Mouse (Mus musculus) intestine, embryonic 14.5 days (tissue): ENCODE measurements around the gene Glod5. TPM values are rescaled to one million over a fixed set of nuclear protein-coding genes. Genes with fewer than 3 reads are reported as not detected.
A peak's percentile ranks its signal among the peaks of the same experiment; 100 is the strongest.
"Not testable (repeated sequence)": the region's sequence is repeated elsewhere in the genome, so short reads cannot be mapped to it uniquely, and the experiment has no call there.

Experiments
- ATAC-seq: fragments of 200-750 bp; cut with Nextera tagmentation; replicated peaks from 2 replicates; pipeline ENCODE4 v1.8.0; 2017; ENCODE audit warnings: low read depth, moderate number of reproducible peaks, moderate TSS enrichment, moderate library complexity; ENCODE audit not compliant: low FRiP score, low TSS enrichment
- DNase-seq: peaks from one replicate; pipeline ENCODE4 v3.0.0-alpha.2; 2018; ENCODE audit warnings: low spot score
- H3K27ac ChIP-seq: fragments of 300-500 bp; sonication (generic); 2 replicates; pipeline ENCODE4 v1.5.1; 2014; ENCODE audit warnings: low read depth, mild to moderate bottlenecking, control low read depth
- H3K27me3 ChIP-seq: fragments of 300-500 bp; sonication (generic); replicated peaks from 2 replicates; pipeline ENCODE4 v1.6.1; 2014; ENCODE audit warnings: low read length, control low read depth; ENCODE audit not compliant: control insufficient read depth, insufficient read depth
- H3K36me3 ChIP-seq: fragments of 300-500 bp; sonication (generic); 2 replicates; pipeline ENCODE4 v1.6.1; 2014; ENCODE audit warnings: low read length, control low read depth; ENCODE audit not compliant: control insufficient read depth, insufficient read depth
- H3K4me1 ChIP-seq: fragments of 300-500 bp; sonication (generic); replicated peaks from 2 replicates; pipeline ENCODE4 v1.6.1; 2014; ENCODE audit warnings: low read length, control low read depth, mixed read lengths; ENCODE audit not compliant: control insufficient read depth, insufficient read depth
- H3K4me2 ChIP-seq: fragments of 300-500 bp; sonication (generic); 2 replicates; pipeline ENCODE4 v1.6.1; 2014; ENCODE audit warnings: low read length
- H3K4me3 ChIP-seq: fragments of 300-500 bp; sonication (generic); 2 replicates; pipeline ENCODE4 v1.5.1; 2014; ENCODE audit warnings: low read depth, low read length, control low read depth, mixed read lengths
- H3K9ac ChIP-seq: fragments of 300-500 bp; sonication (generic); 2 replicates; pipeline ENCODE4 v1.6.1; 2014; ENCODE audit warnings: mild to moderate bottlenecking, low read length
- H3K9me3 ChIP-seq: fragments of 300-500 bp; sonication (generic); 2 replicates; pipeline ENCODE4 v1.6.1; 2016; ENCODE audit warnings: low read length, control low read depth; ENCODE audit not compliant: control insufficient read depth
- WGBS: fragments of 180-500 bp; shearing (Covaris S2); extraction: QIAGEN DNeasy Blood & Tissue Kit; methylation state at CpG from one replicate; pipeline ENCODE4 v1.1.7; 2014; 5-methylcytosine and 5-hydroxymethylcytosine counted together
- polyA plus RNA-seq: library from polyadenylated mRNA; unstranded; fragments of >200 nt; fragmentation: Nextera tagmentation; extraction: Ambion mirVana; gene quantifications from 2 replicates; pipeline ENCODE4 v1.2.1, GENCODE M21; 2014

Gene Glod5
- polyA plus RNA-seq: not detected in 2 replicates

- no peak within 1 kb of the TSS for H3K4me2 ChIP-seq
- DNase-seq: no peak
- no peak for ATAC-seq
Observed at GRCm38 (mm10) chrX:8018286-8018685, at the start of gene Glod5. Gene Glod5 (minus strand): TSS chrX:8018492.

DNA sequence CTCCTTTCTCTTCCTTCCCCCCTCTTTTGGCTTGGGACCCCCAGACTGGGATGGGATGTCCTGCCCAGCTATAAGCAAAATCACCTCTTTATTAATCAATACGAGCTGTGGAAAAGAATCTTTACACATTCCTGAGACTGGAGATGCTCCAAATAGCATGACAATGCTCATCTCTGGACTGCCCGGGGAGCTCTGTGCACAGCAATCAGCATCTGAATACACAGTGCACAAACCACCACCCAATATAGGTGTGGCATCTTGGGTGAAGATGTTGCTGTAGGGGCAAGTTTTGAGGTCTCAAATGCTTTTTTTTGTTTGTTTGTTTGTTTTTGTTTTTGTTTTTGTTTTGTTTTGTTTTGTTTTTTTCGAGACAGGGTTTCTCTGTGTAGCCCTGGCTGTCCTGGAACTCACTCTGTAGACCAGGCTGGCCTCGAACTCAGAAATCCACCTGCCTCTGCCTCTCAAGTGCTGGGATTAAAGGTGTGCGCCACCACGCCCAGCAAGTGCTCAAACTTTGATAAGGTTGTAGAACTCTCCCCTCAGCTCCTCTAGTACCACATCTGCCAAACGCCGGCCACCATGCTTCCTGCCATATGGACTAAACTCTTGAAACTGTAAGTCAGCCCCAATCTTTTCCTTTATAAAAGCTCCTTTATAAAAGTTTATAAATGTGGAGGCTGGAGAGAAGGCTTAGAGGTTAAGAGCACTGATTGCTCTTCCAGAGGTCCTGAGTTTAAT, 32.9 kb upstream of the Glod5 start:
- H3K4me1 ChIP-seq, H3K9ac ChIP-seq, H3K27ac ChIP-seq, H3K4me2 ChIP-seq, ATAC-seq, H3K27me3 ChIP-seq, H3K9me3 ChIP-seq, H3K4me3 ChIP-seq, DNase-seq, H3K36me3 ChIP-seq: not testable (repeated sequence)
- 83% methylated on average over 7 of the region's 8 CpGs for WGBS

More at GRCm38 (mm10) chrX:8018286-8018685, at the start of gene Glod5:
- Histone ChIP-seq H3K36me3 (no peaks in the 10 kb centered on the region), H3K27ac (no peak within 1 kb of the TSS), H3K27me3 (no peaks in the 10 kb centered on the region), H3K4me1 (no peaks in the 10 kb centered on the region), H3K9ac (no peak within 1 kb of the TSS), H3K9me3 (no peaks in the 10 kb centered on the region), H3K4me3 (no peak within 1 kb of the TSS)
- 55% methylated on average over 2 of the region's 2 CpGs for WGBS

- no peak overlapping the region for H3K9ac ChIP-seq
- H3K4me2 ChIP-seq: no peak overlapping the region
- H3K4me1 ChIP-seq: no peaks in the 10 kb centered on the region
- ATAC-seq (no peak), DNase-seq (no peak)
- no peaks in the 10 kb centered on the region for H3K9me3 ChIP-seq
- H3K27me3 ChIP-seq: no peaks in the 10 kb centered on the region
- no peak overlapping the region for H3K27ac ChIP-seq
- no peaks in the 10 kb centered on the region for H3K36me3 ChIP-seq
- no peak overlapping the region for H3K4me3 ChIP-seq
- WGBS: 63% methylated on average over 1 of the region's 1 CpGs
Observed at GRCm38 (mm10) chrX:8033009-8033408, 14.7 kb upstream of the Glod5 start.

DNA sequence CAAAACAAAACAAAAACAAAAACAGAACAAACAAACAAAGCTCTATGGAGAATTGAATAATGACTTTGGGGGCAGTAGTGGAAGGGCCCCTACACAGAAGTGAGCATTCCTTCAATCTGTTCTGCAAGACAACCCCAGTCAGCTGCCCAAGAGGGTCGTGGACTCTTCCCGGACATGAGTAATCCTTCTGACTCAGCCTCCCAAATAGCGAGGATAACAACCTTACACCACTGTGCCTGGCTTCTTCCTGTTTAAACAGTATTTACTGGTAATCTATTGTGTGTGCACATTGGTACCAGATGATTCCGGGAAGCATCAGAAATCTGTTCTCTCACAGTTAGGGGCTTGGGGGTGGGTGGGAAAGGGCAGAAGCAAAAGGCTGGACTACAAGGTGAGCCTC, 8.5 kb upstream of the Glod5 start:
- no peaks in the 10 kb centered on the region for H3K9me3 ChIP-seq
- H3K27ac ChIP-seq: no peak overlapping the region
- H3K27me3 ChIP-seq: no peaks in the 10 kb centered on the region
- H3K4me3 ChIP-seq: no peak overlapping the region
- no peak overlapping the region for H3K4me2 ChIP-seq
- no peak overlapping the region for H3K9ac ChIP-seq
- H3K4me1 ChIP-seq: no peaks in the 10 kb centered on the region
- H3K36me3 ChIP-seq: no peaks in the 10 kb centered on the region
- DNase-seq (no peak), ATAC-seq (no peak)
- WGBS: 67% methylated on average over 4 of the region's 4 CpGs

DNA sequence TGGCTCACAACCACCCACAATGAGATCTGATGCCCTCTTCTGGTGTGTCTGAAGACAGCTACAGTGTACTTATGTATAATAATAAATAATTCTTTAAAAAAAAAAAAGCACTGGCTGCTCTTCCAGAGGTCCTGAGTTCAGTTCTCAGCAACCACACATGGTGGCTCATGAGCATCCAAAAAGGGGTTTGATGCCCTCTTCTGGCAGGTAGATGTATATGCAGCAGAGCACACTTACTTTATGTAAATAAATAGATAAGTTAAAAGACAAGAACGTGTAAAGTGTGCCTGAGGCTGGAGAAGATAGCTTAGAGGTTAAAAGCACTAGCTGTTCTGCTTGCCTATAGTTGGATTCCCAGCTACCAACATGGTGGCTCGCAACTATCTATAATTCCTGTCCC, 6.5 kb upstream of the Glod5 start:
- no peak overlapping the region for H3K9ac ChIP-seq
- H3K36me3 ChIP-seq: no peaks in the 10 kb centered on the region
- H3K4me3 ChIP-seq: no peak overlapping the region
- H3K27me3 ChIP-seq: no peaks in the 10 kb centered on the region
- ATAC-seq (no peak), DNase-seq (no peak)
- no peaks in the 10 kb centered on the region for H3K9me3 ChIP-seq
- 58% methylated on average over 2 of the region's 2 CpGs for WGBS
- H3K27ac ChIP-seq: no peak overlapping the region
- H3K4me2 ChIP-seq: no peak overlapping the region
- no peaks in the 10 kb centered on the region for H3K4me1 ChIP-seq

GRCm38 (mm10) chrX:8020111-8020778, 2.0 kb upstream of the Glod5 start:
- Histone ChIP-seq H3K9me3 (no peaks in the 10 kb centered on the region), H3K4me1 (no peaks in the 10 kb centered on the region), H3K27ac (no peak overlapping the region), H3K4me2 (no peak overlapping the region), H3K36me3 (no peaks in the 10 kb centered on the region), H3K27me3 (no peaks in the 10 kb centered on the region), H3K9ac (no peak overlapping the region), H3K4me3 (no peak overlapping the region)
- no peak for ATAC-seq
- 83% methylated on average over 2 of the region's 2 CpGs for WGBS
- no peak for DNase-seq

- H3K9ac ChIP-seq: no peak overlapping the region
- H3K36me3 ChIP-seq: no peaks in the 10 kb centered on the region
- H3K4me2 ChIP-seq: no peak overlapping the region
- ATAC-seq (no peak), DNase-seq (no peak)
- no peak overlapping the region for H3K27ac ChIP-seq
- WGBS: 8% methylated on average over 5 of the region's 5 CpGs
- H3K27me3 ChIP-seq: no peaks in the 10 kb centered on the region
- H3K9me3 ChIP-seq: no peaks in the 10 kb centered on the region
- no peaks in the 10 kb centered on the region for H3K4me1 ChIP-seq
- no peak overlapping the region for H3K4me3 ChIP-seq
Observed at GRCm38 (mm10) chrX:8017142-8017541, 1.1 kb downstream of the Glod5 start.

DNA sequence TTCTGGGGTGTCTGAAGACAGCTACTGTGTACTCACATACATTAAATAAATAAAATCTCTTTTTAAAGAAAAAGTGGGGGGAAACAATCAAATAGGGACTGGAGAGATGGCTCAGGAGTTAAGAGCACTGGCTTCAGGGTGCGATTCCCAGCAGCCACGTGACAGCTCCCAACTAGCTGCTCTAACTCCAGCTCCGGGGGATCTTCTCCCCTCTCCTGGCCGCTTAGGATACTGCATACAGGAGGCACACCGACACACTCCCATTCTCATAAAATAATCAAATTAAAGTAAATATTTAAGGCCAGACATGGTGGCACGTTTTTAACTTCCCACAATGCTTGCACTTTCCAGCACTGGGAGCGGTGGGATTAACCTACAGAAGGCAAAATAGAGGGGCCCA, 2.6 kb downstream of the Glod5 start:
- 20% methylated on average over 7 of the region's 7 CpGs for WGBS
- H3K4me1 ChIP-seq, H3K4me2 ChIP-seq, H3K27ac ChIP-seq, H3K9me3 ChIP-seq, H3K9ac ChIP-seq, H3K27me3 ChIP-seq, H3K36me3 ChIP-seq, H3K4me3 ChIP-seq: not testable (repeated sequence)
- ATAC-seq: 0 out of 2 replicates have a peak, but pooled peaks have one; percentile 43
- peak; percentile 53 for DNase-seq
